Mouse (Mus musculus) frontal cortex, postnatal 14 days (tissue): ENCODE results near the gene Krt78.
A peak's percentile ranks its signal among the peaks of the same experiment; 100 is the strongest.
"Not testable (repeated sequence)": the region's sequence is repeated elsewhere in the genome, so short reads cannot be mapped to it uniquely, and the experiment has no call there.

ENCODE experiments used
- DNase-seq, 2 experiments: peaks; one replicate each; pipeline ENCODE4 v3.0.0; 2022; ENCODE audit warnings: low spot score in 2 of 2

Krt78 gene

GRCm38 (mm10) chr15:101954187-101954586, at the start of gene Krt78:
Gene Krt78, minus strand, starts transcription at chr15:101954287.
- DNase-seq, result no peak

GRCm38 (mm10) chr15:102003516-102003915, 49.4 kb upstream of the Krt78 start:
- DNase-seq, result no peak

GRCm38 (mm10) chr15:102002646-102003488, 48.8 kb upstream of the Krt78 start:
- DNase-seq, result no peak

- DNase-seq, result no peak
These were observed 45.7 kb upstream of the Krt78 start for GRCm38 (mm10) chr15:101999676-102000335.

GRCm38 (mm10) chr15:101999156-101999555, 45.1 kb upstream of the Krt78 start:
- no peak for DNase-seq

- DNase-seq, result not testable (repeated sequence)
These were observed 42.5 kb upstream of the Krt78 start for GRCm38 (mm10) chr15:101996450-101997078.

GRCm38 (mm10) chr15:101995484-101996236, 41.6 kb upstream of the Krt78 start:
- DNase-seq, result no peak

- DNase-seq, result no peak
These were observed 40.3 kb upstream of the Krt78 start for GRCm38 (mm10) chr15:101994365-101994764.

- no peak for DNase-seq
These were observed 36.9 kb upstream of the Krt78 start for GRCm38 (mm10) chr15:101990946-101991345.

GRCm38 (mm10) chr15:101988714-101989113, 34.6 kb upstream of the Krt78 start:
- no peak for DNase-seq

- peak; percentile 62 to 83 for DNase-seq
These were observed 34.0 kb upstream of the Krt78 start for GRCm38 (mm10) chr15:101988119-101988518.

GRCm38 (mm10) chr15:101984746-101985145, 30.7 kb upstream of the Krt78 start:
- no peak for DNase-seq

- DNase-seq, result peak; percentile 87 to 91
These were observed 30.0 kb upstream of the Krt78 start for GRCm38 (mm10) chr15:101983949-101984601.

GRCm38 (mm10) chr15:101983315-101983948, 29.3 kb upstream of the Krt78 start:
- DNase-seq, result no peak

GRCm38 (mm10) chr15:101980849-101981248, 26.8 kb upstream of the Krt78 start:
- no peak for DNase-seq

GRCm38 (mm10) chr15:101977043-101977726, 23.1 kb upstream of the Krt78 start:
- DNase-seq, result peak; percentile 28 to 40

- no peak for DNase-seq
These were observed 22.6 kb upstream of the Krt78 start for GRCm38 (mm10) chr15:101976641-101977040.

- DNase-seq, result no peak
These were observed 21.9 kb upstream of the Krt78 start for GRCm38 (mm10) chr15:101976023-101976422.

- DNase-seq, result no peak
These were observed 20.2 kb upstream of the Krt78 start for GRCm38 (mm10) chr15:101974083-101974845.
